Mouse (Mus musculus): ENCODE data around the gene Mmgt2. TPM values are rescaled to one million over a fixed set of nuclear protein-coding genes. Genes with fewer than 3 reads are reported as not detected.

Mmgt2 gene
- polyA plus RNA-seq, 1 experiment from 2014 or later: 82.9 TPM

GRCm38 (mm10) chr11:62606299-62607169 is 41.9 kb upstream of the Mmgt2 start:
- 0 out of 2 replicates have a peak overlapping the region, but pooled peaks have one; percentile 50 for H3K9ac ChIP-seq (ENCODE audit: low read depth, low read length)
- no peaks in the 10 kb centered on the region for H3K9me3 ChIP-seq (ENCODE audit: control insufficient read depth, low read length)
- H3K4me2 ChIP-seq (ENCODE audit: low read depth, low read length): no peak overlapping the region
- H3K36me3 ChIP-seq (ENCODE audit: control insufficient read depth, insufficient read depth, low read length): peaks cover 16% of the 10 kb centered on the region; the same call in 1 of the 2 replicates
- H3K4me1 ChIP-seq (ENCODE audit: control insufficient read depth, insufficient read depth, low read length): peaks cover 21% of the 10 kb centered on the region
- 49% methylated on average over 10 of the region's 10 CpGs for WGBS
- ATAC-seq: no peak
- no peak overlapping the region for H3K4me3 ChIP-seq (ENCODE audit: low read length)
- no peaks in the 10 kb centered on the region for H3K27me3 ChIP-seq (replicated peaks; ENCODE audit: control insufficient read depth, insufficient read depth, low read length)
- peak overlapping the region; percentile 40 for H3K27ac ChIP-seq (ENCODE audit: low read length)

- no peaks in the 10 kb centered on the region for H3K9me3 ChIP-seq (ENCODE audit: control insufficient read depth, low read length)
- H3K27ac ChIP-seq (ENCODE audit: low read length): 0 out of 2 replicates have a peak overlapping the region, but pooled peaks have one; percentile 5
- no peak for ATAC-seq
These were observed 41.1 kb upstream of the Mmgt2 start for GRCm38 (mm10) chr11:62607170-62607951.

GRCm38 (mm10) chr11:62607952-62608201 is 40.6 kb upstream of the Mmgt2 start:
- no peak overlapping the region for H3K9ac ChIP-seq (ENCODE audit: low read depth, low read length)
- H3K4me1 ChIP-seq (ENCODE audit: control insufficient read depth, insufficient read depth, low read length): peaks cover 21% of the 10 kb centered on the region
- H3K9me3 ChIP-seq (ENCODE audit: control insufficient read depth, low read length): no peaks in the 10 kb centered on the region
- peaks cover 16% of the 10 kb centered on the region; the same call in 1 of the 2 replicates for H3K36me3 ChIP-seq (ENCODE audit: control insufficient read depth, insufficient read depth, low read length)
- no peak overlapping the region for H3K4me2 ChIP-seq (ENCODE audit: low read depth, low read length)
- H3K4me3 ChIP-seq (ENCODE audit: low read length): no peak overlapping the region
- no peak for ATAC-seq
- WGBS: 96% methylated on average over 1 of the region's 1 CpGs
- H3K27me3 ChIP-seq (replicated peaks; ENCODE audit: control insufficient read depth, insufficient read depth, low read length): no peaks in the 10 kb centered on the region
- no peak overlapping the region for H3K27ac ChIP-seq (ENCODE audit: low read length)

More at GRCm38 (mm10) chr11:62607170-62607951, 41.1 kb upstream of the Mmgt2 start:
- Histone ChIP-seq H3K9ac (ENCODE audit: low read depth, low read length) (no peak overlapping the region), H3K4me1 (ENCODE audit: control insufficient read depth, insufficient read depth, low read length) (peaks cover 21% of the 10 kb centered on the region), H3K27me3 (replicated peaks; ENCODE audit: control insufficient read depth, insufficient read depth, low read length) (no peaks in the 10 kb centered on the region), H3K4me3 (ENCODE audit: low read length) (no peak overlapping the region), H3K36me3 (ENCODE audit: control insufficient read depth, insufficient read depth, low read length) (peaks cover 16% of the 10 kb centered on the region; the same call in 1 of the 2 replicates), H3K4me2 (ENCODE audit: low read depth, low read length) (no peak overlapping the region)
- WGBS: 68% methylated on average over 10 of the region's 10 CpGs

GRCm38 (mm10) chr11:62608826-62609675 is 39.4 kb upstream of the Mmgt2 start:
- H3K27ac ChIP-seq (ENCODE audit: low read length): no peak overlapping the region
- no peak overlapping the region for H3K9ac ChIP-seq (ENCODE audit: low read depth, low read length)
- H3K9me3 ChIP-seq (ENCODE audit: control insufficient read depth, low read length): no peaks in the 10 kb centered on the region
- H3K4me3 ChIP-seq (ENCODE audit: low read length): no peak overlapping the region
- H3K4me1 ChIP-seq (ENCODE audit: control insufficient read depth, insufficient read depth, low read length): peaks cover 21% of the 10 kb centered on the region
- peaks cover 13% of the 10 kb centered on the region; the same call in 1 of the 2 replicates for H3K36me3 ChIP-seq (ENCODE audit: control insufficient read depth, insufficient read depth, low read length)
- H3K4me2 ChIP-seq (ENCODE audit: low read depth, low read length): no peak overlapping the region
- H3K27me3 ChIP-seq (replicated peaks; ENCODE audit: control insufficient read depth, insufficient read depth, low read length): no peaks in the 10 kb centered on the region
- 72% methylated on average over 10 of the region's 10 CpGs for WGBS
- ATAC-seq: no peak

- Histone ChIP-seq H3K9ac (ENCODE audit: low read depth, low read length) (no peak overlapping the region), H3K4me2 (ENCODE audit: low read depth, low read length) (no peak overlapping the region), H3K27ac (ENCODE audit: low read length) (no peak overlapping the region), H3K4me1 (ENCODE audit: control insufficient read depth, insufficient read depth, low read length) (peaks cover 14% of the 10 kb centered on the region), H3K27me3 (replicated peaks; ENCODE audit: control insufficient read depth, insufficient read depth, low read length) (no peaks in the 10 kb centered on the region), H3K4me3 (ENCODE audit: low read length) (no peak overlapping the region), H3K36me3 (ENCODE audit: control insufficient read depth, insufficient read depth, low read length) (peaks cover 6% of the 10 kb centered on the region; the same call in 1 of the 2 replicates), H3K9me3 (ENCODE audit: control insufficient read depth, low read length) (no peaks in the 10 kb centered on the region)
- no peak for ATAC-seq
- WGBS: 85% methylated on average over 6 of the region's 6 CpGs
These were observed 38.2 kb upstream of the Mmgt2 start for GRCm38 (mm10) chr11:62610304-62610703.

- Histone ChIP-seq H3K36me3 (ENCODE audit: control insufficient read depth, insufficient read depth, low read length) (peaks cover 7% of the 10 kb centered on the region; the same call in 1 of the 2 replicates), H3K27me3 (replicated peaks; ENCODE audit: control insufficient read depth, insufficient read depth, low read length) (no peaks in the 10 kb centered on the region), H3K9me3 (ENCODE audit: control insufficient read depth, low read length) (no peaks in the 10 kb centered on the region), H3K27ac (ENCODE audit: low read length) (no peak overlapping the region), H3K9ac (ENCODE audit: low read depth, low read length) (no peak overlapping the region), H3K4me1 (ENCODE audit: control insufficient read depth, insufficient read depth, low read length) (peaks cover 11% of the 10 kb centered on the region), H3K4me2 (ENCODE audit: low read depth, low read length) (no peak overlapping the region), H3K4me3 (ENCODE audit: low read length) (no peak overlapping the region)
- no peak for ATAC-seq
- 79% methylated on average over 10 of the region's 10 CpGs for WGBS
These were observed 35.9 kb upstream of the Mmgt2 start for GRCm38 (mm10) chr11:62612604-62613003.

- ATAC-seq: peak; percentile 84
- H3K36me3 ChIP-seq (ENCODE audit: control insufficient read depth, insufficient read depth, low read length): peaks cover 11% of the 10 kb centered on the region; the same call in 1 of the 2 replicates
- peaks cover 11% of the 10 kb centered on the region for H3K4me1 ChIP-seq (ENCODE audit: control insufficient read depth, insufficient read depth, low read length)
- WGBS: 20% methylated on average over 19 of the region's 19 CpGs
- H3K27ac ChIP-seq (ENCODE audit: low read length): peak overlapping the region; percentile 12; the same call in 1 of the 2 replicates
- H3K9ac ChIP-seq (ENCODE audit: low read depth, low read length): peak overlapping the region; percentile 41; the same call in 1 of the 2 replicates
- peak overlapping the region; percentile 27 for H3K4me2 ChIP-seq (ENCODE audit: low read depth, low read length)
- H3K4me3 ChIP-seq (ENCODE audit: low read length): peak overlapping the region; percentile 5; the same call in 1 of the 2 replicates
- H3K27me3 ChIP-seq (replicated peaks; ENCODE audit: control insufficient read depth, insufficient read depth, low read length): no peaks in the 10 kb centered on the region
- H3K9me3 ChIP-seq (ENCODE audit: control insufficient read depth, low read length): no peaks in the 10 kb centered on the region
These were observed 34.7 kb upstream of the Mmgt2 start for GRCm38 (mm10) chr11:62613657-62614365.

- no peaks in the 10 kb centered on the region for H3K27me3 ChIP-seq (replicated peaks; ENCODE audit: control insufficient read depth, insufficient read depth, low read length)
- peaks cover 11% of the 10 kb centered on the region for H3K4me1 ChIP-seq (ENCODE audit: control insufficient read depth, insufficient read depth, low read length)
- no peak for ATAC-seq
- H3K9ac ChIP-seq (ENCODE audit: low read depth, low read length): no peak overlapping the region
- no peak overlapping the region for H3K4me3 ChIP-seq (ENCODE audit: low read length)
- H3K27ac ChIP-seq (ENCODE audit: low read length): peak overlapping the region; percentile 7; the same call in 1 of the 2 replicates
- no peaks in the 10 kb centered on the region for H3K9me3 ChIP-seq (ENCODE audit: control insufficient read depth, low read length)
- peaks cover 13% of the 10 kb centered on the region; the same call in 1 of the 2 replicates for H3K36me3 ChIP-seq (ENCODE audit: control insufficient read depth, insufficient read depth, low read length)
- H3K4me2 ChIP-seq (ENCODE audit: low read depth, low read length): no peak overlapping the region
- WGBS: 77% methylated on average over 8 of the region's 8 CpGs
These were observed 33.5 kb upstream of the Mmgt2 start for GRCm38 (mm10) chr11:62614876-62615410.
